Mouse (Mus musculus): ENCODE results near the gene Tgoln1. TPM values are rescaled to one million over a fixed set of nuclear protein-coding genes. Genes with fewer than 3 reads are reported as not detected.

Tgoln1 gene
- polyA plus RNA-seq, 1 experiment from 2014 or later, result 90.8 TPM

- H3K4me3 ChIP-seq (ENCODE audit: inconsistent target), result peak overlapping the region; percentile 100
- H3K79me2 ChIP-seq (ENCODE audit: inconsistent target), result peaks cover 37% of the 10 kb centered on the region
- peak overlapping the region; percentile 63 for H3K27ac ChIP-seq
- 13% methylated on average over 24 of the region's 25 CpGs for WGBS (ENCODE audit: missing documents)
- H3K36me3 ChIP-seq (ENCODE audit: inconsistent target), result peaks cover 23% of the 10 kb centered on the region
Measured at GRCm38 (mm10) chr6:72615561-72616375, 1.0 kb downstream of the Tgoln1 start.

- peaks cover 29% of the 10 kb centered on the region for H3K36me3 ChIP-seq (ENCODE audit: inconsistent target)
- 42% methylated on average over 2 of the region's 2 CpGs for WGBS (ENCODE audit: missing documents)
- H3K4me3 ChIP-seq (ENCODE audit: inconsistent target), result peak overlapping the region; percentile 100
- peak overlapping the region; percentile 63; the same call in 1 of the 2 replicates for H3K27ac ChIP-seq
- peaks cover 37% of the 10 kb centered on the region for H3K79me2 ChIP-seq (ENCODE audit: inconsistent target)
Measured at GRCm38 (mm10) chr6:72615151-72615550, 1.6 kb downstream of the Tgoln1 start.

- Histone ChIP-seq H3K4me3 (ENCODE audit: inconsistent target) (no peak overlapping the region), H3K27ac (no peak overlapping the region), H3K79me2 (ENCODE audit: inconsistent target) (peaks cover 24% of the 10 kb centered on the region), H3K36me3 (ENCODE audit: inconsistent target) (peaks cover 68% of the 10 kb centered on the region)
- WGBS (ENCODE audit: missing documents), result 92% methylated on average over 4 of the region's 4 CpGs
Measured at GRCm38 (mm10) chr6:72610261-72610660, 6.5 kb downstream of the Tgoln1 start.

- H3K36me3 ChIP-seq (ENCODE audit: inconsistent target), result peaks cover 71% of the 10 kb centered on the region
- no peak overlapping the region for H3K27ac ChIP-seq
- peaks cover 8% of the 10 kb centered on the region; the same call in 1 of the 2 replicates for H3K79me2 ChIP-seq (ENCODE audit: inconsistent target)
- no peak overlapping the region for H3K4me3 ChIP-seq (ENCODE audit: inconsistent target)
- 96% methylated on average over 4 of the region's 4 CpGs for WGBS (ENCODE audit: missing documents)
Measured at GRCm38 (mm10) chr6:72608662-72609184, 8.1 kb downstream of the Tgoln1 start.

- H3K4me3 ChIP-seq (ENCODE audit: inconsistent target), result no peak overlapping the region
- WGBS (ENCODE audit: missing documents), result 92% methylated on average over 5 of the region's 5 CpGs
- H3K36me3 ChIP-seq (ENCODE audit: inconsistent target), result peaks cover 62% of the 10 kb centered on the region
- no peak overlapping the region for H3K27ac ChIP-seq
- no peaks in the 10 kb centered on the region for H3K79me2 ChIP-seq (ENCODE audit: inconsistent target)
Measured at GRCm38 (mm10) chr6:72607676-72608075, 9.1 kb downstream of the Tgoln1 start.

GRCm38 (mm10) chr6:72607060-72607459 is 9.7 kb downstream of the Tgoln1 start:
- Histone ChIP-seq H3K79me2 (ENCODE audit: inconsistent target) (no peaks in the 10 kb centered on the region), H3K36me3 (ENCODE audit: inconsistent target) (peaks cover 62% of the 10 kb centered on the region), H3K27ac (no peak overlapping the region), H3K4me3 (ENCODE audit: inconsistent target) (no peak overlapping the region)
- 95% methylated on average over 4 of the region's 4 CpGs for WGBS (ENCODE audit: missing documents)

- Histone ChIP-seq H3K36me3 (ENCODE audit: inconsistent target) (peaks cover 33% of the 10 kb centered on the region), H3K27ac (no peak overlapping the region), H3K79me2 (ENCODE audit: inconsistent target) (no peaks in the 10 kb centered on the region), H3K4me3 (ENCODE audit: inconsistent target) (no peak overlapping the region)
- WGBS (ENCODE audit: missing documents), result 100% methylated on average over 2 of the region's 2 CpGs
Measured at GRCm38 (mm10) chr6:72604066-72604465, 12.7 kb downstream of the Tgoln1 start.

- H3K79me2 ChIP-seq (ENCODE audit: inconsistent target), result no peaks in the 10 kb centered on the region
- 0% methylated on average over 1 of the region's 1 CpGs for WGBS (ENCODE audit: missing documents)
- H3K27ac ChIP-seq, result no peak overlapping the region
- no peak overlapping the region for H3K4me3 ChIP-seq (ENCODE audit: inconsistent target)
- peaks cover 18% of the 10 kb centered on the region for H3K36me3 ChIP-seq (ENCODE audit: inconsistent target)
Measured at GRCm38 (mm10) chr6:72601732-72602131, 15.1 kb downstream of the Tgoln1 start.

- Histone ChIP-seq H3K36me3 (ENCODE audit: inconsistent target) (peaks cover 9% of the 10 kb centered on the region; the same call in 1 of the 2 replicates), H3K79me2 (ENCODE audit: inconsistent target) (no peaks in the 10 kb centered on the region), H3K27ac (no peak overlapping the region), H3K4me3 (ENCODE audit: inconsistent target) (no peak overlapping the region)
- WGBS (ENCODE audit: missing documents), result 92% methylated on average over 12 of the region's 12 CpGs
Measured at GRCm38 (mm10) chr6:72600771-72601170, 16.0 kb downstream of the Tgoln1 start.

- no peaks in the 10 kb centered on the region for H3K79me2 ChIP-seq (ENCODE audit: inconsistent target)
- 96% methylated on average over 6 of the region's 6 CpGs for WGBS (ENCODE audit: missing documents)
- H3K27ac ChIP-seq, result no peak overlapping the region
- H3K36me3 ChIP-seq (ENCODE audit: inconsistent target), result peaks cover 4% of the 10 kb centered on the region; the same call in 1 of the 2 replicates
- no peak overlapping the region for H3K4me3 ChIP-seq (ENCODE audit: inconsistent target)
Measured at GRCm38 (mm10) chr6:72600216-72600615, 16.6 kb downstream of the Tgoln1 start.

- no peaks in the 10 kb centered on the region for H3K36me3 ChIP-seq (ENCODE audit: inconsistent target)
- peak overlapping the region; percentile 88 for H3K4me3 ChIP-seq (ENCODE audit: inconsistent target)
- WGBS (ENCODE audit: missing documents), result 53% methylated on average over 12 of the region's 12 CpGs
- H3K27ac ChIP-seq, result peak overlapping the region; percentile 37
- H3K79me2 ChIP-seq (ENCODE audit: inconsistent target), result no peaks in the 10 kb centered on the region
Measured at GRCm38 (mm10) chr6:72598791-72599557, 17.8 kb downstream of the Tgoln1 start.

GRCm38 (mm10) chr6:72597956-72598753 is 18.6 kb downstream of the Tgoln1 start, which contains the start of the genes Elmod3 and Retsat:
Gene Elmod3, minus strand, starts transcription at chr6:72598413.
Gene Retsat, plus strand, starts transcription at chr6:72598475.
- H3K27ac ChIP-seq, result peak within 1 kb of the TSS; percentile 37
- peak within 1 kb of the TSS; percentile 88 for H3K4me3 ChIP-seq (ENCODE audit: inconsistent target)
- no peaks in the 10 kb centered on the region for H3K79me2 ChIP-seq (ENCODE audit: inconsistent target)
- H3K36me3 ChIP-seq (ENCODE audit: inconsistent target), result no peaks in the 10 kb centered on the region; the same call in 1 of the 2 replicates
- under 1% methylated on average over 37 of the region's 38 CpGs for WGBS (ENCODE audit: missing documents)

- H3K4me3 ChIP-seq (ENCODE audit: inconsistent target), result peak overlapping the region; percentile 88
- H3K79me2 ChIP-seq (ENCODE audit: inconsistent target), result no peaks in the 10 kb centered on the region
- H3K27ac ChIP-seq, result no peak overlapping the region
- WGBS (ENCODE audit: missing documents), result 45% methylated on average over 11 of the region's 13 CpGs
- H3K36me3 ChIP-seq (ENCODE audit: inconsistent target), result no peaks in the 10 kb centered on the region; the same call in 1 of the 2 replicates
Measured at GRCm38 (mm10) chr6:72597083-72597874, 19.5 kb downstream of the Tgoln1 start.
